Mouse (Mus musculus) B cell, adult 2 months (primary cell): ENCODE results near the gene Enkur.
"Not testable (repeated sequence)": the region's sequence is repeated elsewhere in the genome, so short reads cannot be mapped to it uniquely, and the experiment has no call there.

Experiments
- DNase-seq, 2 experiments: peaks; one replicate each; pipeline ENCODE4 v3.0.0; 2022

Enkur gene

DNA sequence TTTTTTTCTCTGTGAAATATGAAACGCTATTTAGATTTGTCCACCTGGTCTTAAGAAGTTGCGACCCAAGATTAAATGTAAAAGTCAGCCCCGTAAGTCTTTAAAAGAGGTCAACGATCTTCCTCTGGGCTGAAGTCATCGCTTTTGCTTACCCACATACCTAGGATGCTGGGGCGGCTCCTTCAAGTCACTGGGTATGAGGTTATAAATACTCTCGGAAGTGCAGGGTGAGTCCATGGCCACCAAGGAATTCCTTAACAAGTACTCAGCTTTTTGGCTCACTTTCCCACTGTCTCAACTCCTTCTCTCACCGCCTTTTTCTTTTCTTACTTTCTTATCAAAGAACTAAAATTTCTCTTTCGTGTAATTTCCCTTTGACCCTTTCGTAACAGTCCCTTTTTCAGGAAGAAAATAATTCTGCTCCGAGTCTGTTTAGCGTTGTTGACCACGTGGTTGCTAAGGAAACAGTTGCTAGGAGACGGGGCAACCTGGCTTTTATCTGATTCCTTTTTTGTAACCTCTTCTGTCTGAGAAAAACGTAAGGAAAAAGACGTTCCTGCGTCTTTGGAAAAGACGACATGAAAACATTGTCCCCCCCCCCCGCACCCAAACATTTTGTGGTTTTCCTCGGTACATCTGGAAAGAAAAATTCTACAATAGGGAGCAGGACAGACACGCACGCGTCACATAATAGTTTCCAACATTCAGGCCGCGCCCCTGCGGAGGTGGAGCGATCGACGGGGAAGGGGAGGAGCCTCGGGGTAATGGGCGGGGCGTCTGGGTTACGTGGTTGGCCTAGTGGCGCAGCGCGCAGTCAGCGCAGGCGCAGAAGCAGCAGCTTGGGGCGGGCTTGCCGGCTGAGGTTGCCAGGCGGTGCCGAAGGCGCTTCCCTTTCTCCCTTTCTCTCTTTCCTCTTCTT lies at the start of gene Enkur, which contains the start of gene Thnsl1:
TSS of gene Enkur (minus strand) at position 454 of the 919 bp plus-strand sequence.
TSS of gene Thnsl1 (plus strand) at position 813 of the 919 bp plus-strand sequence.
- peak; percentile 100 for DNase-seq

DNA sequence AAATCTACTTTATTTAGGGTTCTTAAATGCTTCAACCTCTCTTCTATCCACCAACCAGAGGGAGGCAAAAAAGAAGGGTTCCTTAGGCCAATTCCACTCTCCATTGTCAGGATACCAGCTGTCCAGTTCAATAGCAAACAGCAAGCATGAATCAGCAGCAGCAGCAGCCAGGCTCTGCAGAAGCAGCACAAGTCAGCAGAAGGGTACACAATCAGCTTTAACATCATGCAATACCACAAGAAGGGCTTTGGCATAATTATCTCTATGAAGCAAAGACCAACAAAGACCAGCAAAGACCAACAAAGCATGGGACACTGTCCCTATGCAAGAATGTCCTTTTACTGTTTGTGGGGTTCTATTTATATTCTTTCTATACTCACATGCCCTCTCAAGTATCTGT lies 49.1 kb upstream of the Enkur start:
- no peak for DNase-seq

DNA sequence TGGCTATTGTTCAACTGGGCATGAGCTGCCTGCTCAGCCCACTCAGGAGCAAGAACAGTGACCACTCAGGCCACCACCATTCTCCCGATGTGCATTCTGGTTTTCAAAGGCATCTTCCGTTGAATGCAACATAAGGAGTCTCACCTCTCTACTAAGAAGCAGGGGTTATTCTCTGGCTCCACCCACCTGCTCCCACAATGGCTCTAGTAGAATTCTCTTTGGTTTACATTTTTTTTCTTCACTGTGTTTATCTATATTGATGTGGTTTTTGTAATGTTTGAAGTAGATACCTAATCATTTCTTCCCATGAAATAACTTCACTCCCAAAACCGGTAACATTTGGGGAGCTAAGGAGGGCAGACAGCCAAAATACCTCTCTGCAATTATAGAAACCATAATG lies 48.5 kb upstream of the Enkur start:
- no peak for DNase-seq

DNA sequence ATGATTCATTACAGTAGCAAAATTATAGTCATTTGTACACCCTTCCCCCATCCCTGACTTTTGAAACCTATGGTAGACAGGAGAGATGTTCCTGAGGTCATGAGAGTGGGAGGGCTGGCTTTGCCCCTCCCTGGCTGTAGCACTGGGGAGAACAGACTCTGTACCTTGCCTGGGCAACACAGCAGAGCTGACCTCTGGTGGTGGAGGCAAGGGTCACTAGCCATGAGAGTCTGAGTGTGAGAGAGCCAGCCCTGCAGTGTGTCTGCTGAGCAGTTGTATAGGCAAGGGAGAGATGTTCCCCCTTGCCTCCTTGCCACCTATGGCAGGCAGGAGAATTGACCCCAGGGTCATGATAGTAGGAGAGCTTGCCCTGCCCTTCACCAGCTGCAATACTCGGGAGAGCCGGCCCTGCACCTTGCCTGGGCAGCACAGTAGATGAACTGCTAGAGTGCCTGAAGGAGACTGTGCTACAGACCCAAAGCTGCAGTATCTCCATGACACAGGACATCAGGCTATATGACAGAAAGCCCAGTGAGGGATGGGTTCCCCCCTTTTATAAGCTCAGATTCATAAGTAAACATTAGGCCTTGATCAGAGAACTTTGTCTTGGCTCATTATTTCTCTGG lies 40.4 kb upstream of the Enkur start:
- no peak for DNase-seq

DNA sequence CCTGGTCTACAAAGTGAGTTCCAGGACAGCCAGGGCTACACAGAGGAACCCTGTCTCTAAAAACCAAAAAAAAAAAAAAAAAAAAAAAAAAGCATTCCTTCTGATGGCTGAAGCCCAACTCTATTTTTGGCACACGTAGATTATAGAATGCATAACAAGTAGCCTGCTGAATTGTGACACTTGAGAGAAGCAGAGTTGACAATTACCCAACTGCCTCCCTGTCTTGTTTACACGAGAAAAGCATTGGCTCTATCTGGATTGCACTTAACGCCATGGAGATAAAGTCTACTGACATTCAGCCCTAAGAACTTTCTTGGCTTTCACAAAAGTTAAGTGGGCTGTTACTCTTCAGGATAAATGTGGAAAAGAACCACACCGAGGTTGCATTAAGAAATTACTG lies 39.8 kb upstream of the Enkur start:
- DNase-seq, result no peak

DNA sequence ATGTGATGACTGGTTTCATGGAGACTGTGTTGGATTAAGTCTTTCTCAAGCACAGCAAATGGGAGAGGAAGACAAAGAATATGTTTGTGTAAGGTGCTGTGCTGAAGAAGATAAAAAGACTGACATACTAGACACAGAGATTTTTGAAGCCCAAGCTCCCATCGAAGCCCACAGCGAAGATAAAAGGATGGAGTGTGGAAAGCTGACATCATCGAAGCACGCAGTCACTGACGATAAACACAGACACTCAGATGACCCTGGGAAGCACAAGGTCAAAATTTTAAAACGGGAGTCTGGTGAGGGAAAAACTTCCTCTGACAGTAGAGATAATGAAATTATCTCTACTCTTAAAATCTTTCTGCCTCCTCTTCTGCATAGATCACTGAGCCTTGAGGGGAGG lies 38.9 kb upstream of the Enkur start:
- DNase-seq, result not testable (repeated sequence)

DNA sequence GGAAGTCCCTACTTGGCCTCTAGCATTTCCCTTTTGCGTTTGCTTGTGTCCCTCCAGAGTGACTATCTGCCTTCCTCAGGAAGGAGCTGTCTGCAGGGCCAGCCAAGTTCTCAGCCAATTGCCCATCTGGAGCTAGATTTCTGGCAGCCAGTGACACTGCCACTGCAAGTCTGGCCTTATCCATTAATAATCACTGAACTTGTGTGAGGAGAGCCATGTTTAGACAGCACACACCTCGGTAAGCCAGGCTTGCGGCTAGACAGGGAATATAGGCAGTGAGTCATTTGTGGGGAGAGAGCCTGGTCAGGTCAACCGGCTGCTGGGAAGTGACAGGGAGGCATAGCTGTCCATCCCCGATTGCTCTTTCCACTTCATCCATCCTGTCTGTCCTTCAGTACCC lies 31.7 kb upstream of the Enkur start:
- no peak for DNase-seq

DNA sequence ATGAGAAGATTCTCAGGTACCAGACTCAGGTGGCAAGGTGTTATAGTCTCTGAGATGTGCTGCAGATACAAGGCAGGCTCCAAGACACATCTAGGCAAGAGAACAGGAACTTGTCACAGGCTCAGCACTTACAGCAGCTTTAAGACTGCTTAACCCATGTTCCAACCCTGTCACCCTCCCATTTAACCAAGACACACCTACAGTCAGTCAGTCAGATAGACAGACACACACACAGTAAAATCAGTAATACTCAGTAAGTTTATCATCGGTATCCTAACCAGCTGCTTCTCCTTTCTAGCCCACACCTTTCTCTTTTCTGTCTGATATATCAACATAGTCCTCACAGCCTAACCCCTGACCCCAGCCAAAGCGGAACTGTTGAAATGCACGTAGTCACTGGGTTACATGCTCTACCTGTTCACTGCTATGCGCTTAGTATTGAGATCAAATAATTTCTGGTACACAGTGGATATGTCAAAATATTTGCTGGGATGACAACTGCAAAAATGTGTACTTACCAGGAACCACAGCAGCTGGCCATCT lies 30.8 kb upstream of the Enkur start:
- DNase-seq, result no peak

DNA sequence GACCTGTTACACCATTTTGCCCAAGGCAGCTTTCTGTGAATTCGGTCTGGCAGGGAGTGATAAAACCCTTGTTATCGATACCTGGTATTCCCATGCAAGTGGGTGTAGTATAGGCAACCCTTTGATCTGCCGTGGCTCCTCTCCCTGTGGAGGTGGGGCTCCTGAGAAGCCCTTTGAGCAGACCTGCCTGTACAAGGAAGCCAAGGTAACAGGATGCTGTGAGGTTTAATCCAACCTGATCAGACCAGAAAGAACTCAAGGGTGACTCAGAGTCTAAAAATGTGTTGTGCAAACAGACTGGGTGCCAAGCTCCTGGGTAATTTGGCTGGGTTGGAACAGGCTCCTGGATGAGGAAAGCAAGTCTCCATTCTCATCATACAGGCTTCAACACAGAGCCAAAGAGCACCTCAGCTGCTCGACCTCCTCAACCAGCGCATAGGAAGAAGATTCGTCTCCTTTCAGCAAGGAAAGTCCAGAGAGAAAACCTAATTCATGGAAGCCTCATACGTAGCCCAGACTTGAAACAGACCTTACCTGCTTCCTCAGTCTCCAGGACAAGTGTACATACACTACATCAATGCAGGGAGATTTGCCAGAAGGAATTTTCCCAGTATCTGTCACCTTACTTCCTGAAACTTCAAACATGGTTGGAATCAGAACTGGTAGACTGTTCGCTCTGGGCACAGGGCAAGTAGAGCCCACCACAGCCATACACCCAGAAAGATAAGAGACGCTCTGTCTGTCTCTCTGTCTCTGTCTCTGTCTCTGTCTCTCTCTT lies 29.9 kb upstream of the Enkur start:
- DNase-seq, result no peak

DNA sequence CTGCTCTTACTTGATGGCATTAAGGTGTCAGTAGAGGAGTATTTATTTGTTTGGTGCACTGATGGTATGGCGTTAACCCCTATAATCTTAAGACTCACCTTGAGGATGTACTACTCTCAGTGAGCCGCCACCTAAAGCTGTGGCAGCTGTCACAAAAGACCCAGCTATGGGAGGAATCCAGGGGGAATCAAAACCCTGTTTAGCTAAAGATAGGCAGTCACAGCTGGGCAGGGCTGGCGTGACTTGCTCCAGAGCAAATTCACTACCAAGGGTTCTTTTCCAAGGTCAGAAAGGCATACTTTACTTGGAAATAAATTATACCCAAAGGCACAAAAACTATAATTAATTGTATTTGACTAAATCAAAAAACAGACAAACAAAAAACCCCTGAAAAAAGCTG lies 26.0 kb upstream of the Enkur start:
- no peak for DNase-seq

DNA sequence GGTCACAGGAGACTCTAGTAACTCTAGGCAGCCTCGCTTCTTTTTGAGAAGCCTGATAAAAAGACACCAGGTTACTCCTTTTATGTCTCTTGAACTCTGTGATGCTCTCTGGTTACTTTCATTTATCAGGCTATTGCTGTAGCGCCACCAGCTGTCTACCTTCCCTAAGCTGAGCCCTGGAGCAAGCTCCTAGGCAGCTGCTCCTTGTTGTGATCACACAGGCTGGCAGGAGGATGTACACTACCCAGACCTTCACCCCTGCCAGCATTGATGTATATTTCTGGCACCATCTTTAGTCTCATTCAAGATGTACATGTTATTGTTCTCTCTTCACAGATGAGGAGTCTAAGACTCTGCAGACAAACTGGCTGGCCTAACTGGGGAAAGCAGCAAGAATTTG lies 25.1 kb upstream of the Enkur start:
- no peak for DNase-seq

DNA sequence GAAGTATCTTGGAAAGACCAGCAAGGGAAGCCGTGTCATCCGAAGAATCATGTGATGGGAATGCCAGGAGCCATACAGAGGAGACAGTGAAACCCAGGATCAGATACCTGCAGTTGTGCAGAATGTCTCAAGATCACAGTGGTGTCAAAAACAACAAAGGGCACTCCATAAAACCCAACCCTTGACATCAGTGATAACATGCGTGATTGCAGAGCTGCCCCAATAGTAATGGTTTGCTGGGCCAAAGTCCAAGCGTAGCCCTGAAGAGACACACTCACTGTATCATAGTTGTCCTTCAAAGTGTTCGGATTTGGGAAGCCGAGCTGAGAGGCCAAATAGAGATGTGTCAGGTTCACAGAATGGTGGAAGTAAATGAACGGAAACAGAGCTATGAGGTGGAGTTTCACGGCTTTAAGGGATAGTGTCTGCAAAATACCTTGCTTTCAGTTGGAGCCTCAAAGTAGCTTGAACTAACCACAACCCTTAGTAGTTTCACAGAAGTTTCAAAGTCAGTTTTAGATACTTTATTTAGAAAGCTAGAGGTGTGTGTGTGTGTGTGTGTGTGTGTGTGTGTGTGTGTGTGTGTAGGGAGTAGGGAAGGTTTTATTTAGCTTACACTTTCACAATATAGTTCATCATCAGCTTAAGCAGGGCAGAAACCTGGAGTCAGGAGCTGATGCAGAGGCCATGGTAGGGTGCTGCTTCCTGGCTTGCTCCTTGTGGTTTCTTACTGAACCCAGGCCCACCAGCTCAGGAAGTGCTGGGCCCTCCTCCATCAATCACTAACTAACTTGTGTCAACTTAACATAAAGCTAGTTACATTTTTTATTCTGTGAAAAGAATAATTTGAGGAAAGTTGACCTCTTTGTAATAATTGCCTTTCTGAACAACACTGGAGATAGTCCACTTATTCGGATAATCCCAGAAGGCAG lies 17.6 kb upstream of the Enkur start:
- DNase-seq, result no peak

DNA sequence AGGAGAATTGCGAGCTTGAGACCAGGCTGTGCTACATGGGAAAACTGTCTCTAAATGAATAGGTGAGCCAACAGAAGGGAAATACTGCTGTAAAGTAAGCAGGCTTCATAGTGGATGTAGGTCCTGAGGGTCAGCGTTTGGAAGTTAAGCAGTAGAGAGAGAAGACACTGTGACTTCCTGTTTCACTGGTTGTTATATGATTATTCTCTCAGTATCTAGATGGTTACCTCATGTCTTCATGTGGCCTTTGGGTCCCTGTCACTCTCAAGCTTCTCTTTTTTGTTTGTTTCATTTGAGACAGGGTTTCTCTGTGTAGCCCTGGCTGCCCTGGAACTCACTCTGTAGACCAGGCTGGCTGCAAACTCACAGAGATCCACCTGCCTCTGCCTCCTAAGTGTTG lies 10.1 kb upstream of the Enkur start:
- DNase-seq, result no peak

DNA sequence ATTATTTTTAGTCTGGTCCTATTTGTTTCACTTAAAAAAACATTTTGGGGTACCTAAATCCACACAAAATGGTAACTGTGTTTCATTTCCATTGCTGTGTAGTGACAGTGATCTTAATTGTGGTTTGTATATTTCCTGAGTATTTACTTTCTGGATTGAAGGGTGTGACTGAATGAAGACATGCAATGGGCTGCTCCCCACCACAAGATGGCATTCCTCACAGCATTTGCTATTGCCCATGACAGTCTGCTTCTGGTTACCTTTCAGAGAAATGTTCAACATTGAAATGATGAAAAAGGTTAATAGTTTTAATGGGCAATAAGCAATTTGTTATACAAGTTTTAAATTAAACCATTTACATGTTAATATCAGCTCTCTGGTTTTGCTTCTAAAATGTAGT lies 9.2 kb upstream of the Enkur start:
- no peak for DNase-seq

DNA sequence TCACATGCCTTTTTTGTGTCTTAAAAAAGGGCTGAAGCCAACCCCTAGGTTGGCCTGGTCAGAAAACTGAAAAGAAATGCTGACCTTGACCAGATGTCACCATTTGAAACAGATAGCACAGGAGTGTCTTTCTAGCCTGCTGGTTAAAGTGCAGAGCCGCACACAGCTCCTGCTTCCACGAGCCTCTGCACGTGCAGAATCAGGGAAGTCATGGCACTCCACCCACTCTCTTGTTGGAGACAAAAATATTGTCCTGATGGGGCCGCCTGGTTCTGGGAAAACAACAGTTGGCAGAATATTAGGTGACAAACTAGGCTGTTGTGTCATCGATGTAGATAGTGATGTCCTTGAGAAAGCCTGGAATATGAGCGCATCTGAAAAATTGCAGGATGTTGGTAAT lies 6.2 kb upstream of the Enkur start:
- no peak for DNase-seq

DNA sequence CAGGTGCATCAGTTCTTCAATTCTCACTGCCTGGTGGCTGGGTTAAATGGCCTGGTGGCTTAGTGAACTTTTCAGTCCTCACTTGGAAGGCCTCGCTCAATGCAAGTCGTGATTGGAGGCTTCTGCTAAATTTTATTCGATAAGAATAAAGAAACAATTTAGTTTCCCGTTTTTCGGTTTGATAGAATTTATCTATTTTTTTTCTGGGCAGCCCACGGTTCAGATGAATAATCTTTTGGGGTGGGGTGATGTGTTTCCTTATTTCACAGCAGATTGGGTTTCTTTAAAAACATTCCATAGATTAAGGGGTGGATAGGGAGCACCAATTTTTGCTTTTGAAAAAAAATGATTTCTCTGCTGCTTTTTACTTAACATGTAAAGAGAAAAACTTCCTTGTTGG lies 1.1 kb upstream of the Enkur start:
- no peak for DNase-seq

DNA sequence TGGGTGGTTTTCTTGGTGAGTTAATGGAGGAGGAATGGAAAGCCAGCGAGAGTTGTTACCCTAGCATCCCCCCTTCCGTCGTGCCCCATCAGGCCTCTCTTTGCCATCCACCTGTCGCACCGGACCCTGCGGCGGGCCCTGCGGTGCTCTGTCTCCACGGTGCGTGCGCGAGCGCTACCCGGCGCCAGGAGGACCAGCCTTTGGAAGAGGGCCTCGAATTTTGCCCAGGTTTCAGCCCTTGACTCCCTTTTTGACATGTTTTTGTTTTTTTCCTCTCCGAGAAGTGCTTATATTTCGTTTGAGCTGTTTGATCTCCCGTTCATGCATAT lies 630 bp upstream of the Enkur start:
- no peak for DNase-seq

DNA sequence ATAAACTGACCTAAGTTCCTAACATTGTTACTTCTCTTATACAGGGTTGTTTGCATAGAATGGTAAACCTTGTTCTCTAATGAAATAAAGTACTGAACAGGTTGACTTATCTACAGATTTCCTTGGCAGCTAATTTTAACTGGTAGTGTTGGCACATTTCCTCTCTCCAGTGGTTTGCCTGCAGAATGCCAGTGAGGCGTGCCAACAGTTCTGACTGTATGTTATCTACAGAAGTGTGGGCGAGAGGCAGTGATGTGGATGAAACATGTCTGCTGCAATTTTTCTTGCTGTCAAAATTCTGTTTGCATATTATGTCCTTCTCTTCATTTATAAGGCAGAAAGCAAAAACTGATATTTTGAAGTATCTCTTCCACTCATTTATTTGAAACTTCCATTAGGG lies 2.4 kb downstream of the Enkur start:
- DNase-seq, result no peak

DNA sequence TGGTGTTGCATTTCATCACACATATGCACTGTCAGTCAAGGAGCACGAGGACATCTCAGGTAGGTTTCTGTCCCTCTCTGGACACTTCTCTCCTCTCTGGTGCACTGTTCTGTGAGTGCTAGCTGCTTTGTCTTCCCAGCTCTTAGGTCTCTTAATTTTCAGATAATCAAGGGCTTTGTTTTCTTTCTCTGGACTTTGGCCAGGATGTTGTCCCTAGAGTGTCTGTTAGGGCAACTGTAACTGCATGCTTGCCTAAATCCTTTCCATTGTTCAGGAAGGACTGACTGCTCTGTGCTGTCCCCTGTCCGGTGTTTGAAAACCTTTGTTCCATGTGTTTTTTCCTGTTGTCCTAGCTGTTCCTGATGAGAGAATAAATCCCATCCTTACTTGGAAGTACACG lies 6.1 kb downstream of the Enkur start:
- no peak for DNase-seq

DNA sequence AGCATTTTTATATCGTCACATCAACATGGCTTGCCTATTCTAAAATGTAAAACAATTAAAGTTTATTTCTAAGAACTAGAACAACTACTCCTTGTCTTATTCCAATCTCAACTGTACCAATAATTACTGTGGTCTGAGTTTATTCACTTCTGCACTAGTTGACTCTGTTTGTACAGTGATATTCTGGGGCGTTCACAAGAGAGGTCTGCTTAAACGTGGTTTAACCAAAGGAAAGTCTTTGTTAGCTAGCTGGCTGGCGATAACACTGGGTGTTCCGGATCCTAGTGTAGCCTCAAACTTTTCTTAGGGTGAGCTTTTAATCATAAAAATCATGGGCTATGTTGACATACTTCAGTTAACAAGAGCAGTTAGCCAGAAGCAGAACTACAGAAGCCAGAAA lies 9.9 kb downstream of the Enkur start:
- DNase-seq, result no peak

DNA sequence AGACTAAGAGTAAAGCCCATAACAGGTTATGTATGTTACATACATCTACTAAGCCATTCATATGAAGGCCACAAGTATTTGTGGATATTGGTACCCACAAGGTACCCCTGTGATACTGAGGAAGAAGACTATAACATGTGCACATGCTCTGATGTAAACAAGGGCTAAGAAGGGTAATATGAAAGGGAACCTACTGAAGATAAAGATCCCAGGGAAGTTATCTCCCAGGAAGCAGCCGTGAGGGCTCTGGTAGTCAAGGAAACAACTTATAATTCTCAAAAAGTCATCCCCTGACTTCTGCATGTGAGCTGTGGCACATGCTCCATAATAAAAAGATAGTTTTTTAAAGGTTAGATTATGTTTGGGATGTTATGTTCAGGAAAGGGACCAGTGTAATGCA lies 13.9 kb downstream of the Enkur start:
- DNase-seq, result no peak

DNA sequence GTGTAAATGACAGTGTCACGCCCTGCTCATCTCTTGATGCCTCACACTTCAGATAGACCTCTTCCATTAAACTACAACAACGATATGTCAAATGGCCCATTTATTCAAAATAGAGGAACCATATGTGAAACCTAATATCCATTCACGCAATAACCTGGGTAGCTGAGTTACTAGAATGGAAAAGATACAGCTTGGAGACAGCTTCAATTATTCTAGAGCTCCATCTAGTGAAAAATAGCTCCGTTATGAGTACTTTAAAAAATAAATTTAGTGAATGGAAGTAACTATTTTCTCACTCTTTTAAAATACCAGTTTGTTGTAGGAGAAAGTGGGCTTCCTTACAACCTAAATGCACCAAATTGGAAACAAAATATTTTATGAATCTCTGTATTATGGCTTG lies 16.6 kb downstream of the Enkur start:
- DNase-seq, result no peak
